Mouse (Mus musculus): ENCODE results near the gene Rbm5.
A peak's percentile ranks its signal among the peaks of the same experiment; 100 is the strongest.

Rbm5 gene

DNA sequence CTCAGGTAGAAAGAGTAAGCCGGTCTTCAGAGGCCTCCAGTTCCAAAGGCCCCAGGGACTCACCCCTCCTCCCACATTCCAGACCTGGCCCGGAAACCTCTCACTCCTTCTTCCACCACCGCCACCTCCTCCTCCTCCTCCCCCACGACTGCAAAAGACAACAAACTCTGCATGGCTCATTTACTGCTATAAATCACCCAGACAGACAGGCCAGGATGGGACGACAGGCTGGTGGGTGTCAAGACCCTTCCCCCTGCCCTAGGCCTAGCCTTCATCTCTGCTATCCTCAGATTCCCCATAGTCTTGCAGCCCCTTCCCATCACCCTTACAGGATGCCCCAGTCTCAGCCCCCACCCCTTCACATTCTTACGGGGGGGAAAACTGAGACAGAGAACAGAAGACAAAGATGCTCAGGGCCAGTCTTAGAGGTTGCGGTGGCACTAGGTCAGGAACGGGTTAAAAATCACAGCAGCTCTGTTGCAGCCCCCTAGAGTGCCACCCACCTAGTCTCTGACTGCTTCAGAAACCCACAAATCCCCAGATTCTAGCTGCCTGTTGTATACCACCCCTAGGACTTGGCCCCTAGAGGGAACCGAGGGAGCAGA lies 71.3 kb downstream of the Rbm5 start:
- peak; percentile 61 to 73 for DNase-seq

DNA sequence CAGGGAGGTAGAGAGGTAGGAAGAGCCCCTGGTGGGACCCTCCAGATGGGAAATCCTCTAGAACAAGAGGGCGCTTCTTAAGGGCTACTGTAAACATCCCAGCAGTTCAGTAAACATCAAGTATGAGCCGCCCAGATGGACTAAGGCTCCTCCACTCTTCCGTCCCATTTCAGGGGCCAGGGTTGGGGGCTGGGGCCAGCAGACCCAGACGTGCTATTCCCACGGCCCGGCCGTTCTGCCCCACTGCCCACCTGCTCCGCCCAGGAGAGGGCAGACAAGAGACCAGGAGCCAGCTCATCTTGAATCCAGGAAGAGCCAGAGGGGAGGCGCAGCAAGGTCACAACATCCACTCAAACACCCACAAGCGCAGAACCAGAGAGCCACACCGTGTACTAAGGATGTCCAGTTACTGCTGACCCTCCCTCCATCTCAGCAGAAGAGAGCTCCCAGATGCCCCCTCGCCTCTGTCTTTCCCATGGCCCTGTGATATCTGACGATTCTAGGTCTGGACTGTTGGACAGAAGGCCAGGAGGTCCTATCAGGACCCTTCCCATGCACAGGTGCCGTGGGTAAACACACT lies 72.1 kb downstream of the Rbm5 start:
- DNase-seq: peak; percentile 53 to 72

DNA sequence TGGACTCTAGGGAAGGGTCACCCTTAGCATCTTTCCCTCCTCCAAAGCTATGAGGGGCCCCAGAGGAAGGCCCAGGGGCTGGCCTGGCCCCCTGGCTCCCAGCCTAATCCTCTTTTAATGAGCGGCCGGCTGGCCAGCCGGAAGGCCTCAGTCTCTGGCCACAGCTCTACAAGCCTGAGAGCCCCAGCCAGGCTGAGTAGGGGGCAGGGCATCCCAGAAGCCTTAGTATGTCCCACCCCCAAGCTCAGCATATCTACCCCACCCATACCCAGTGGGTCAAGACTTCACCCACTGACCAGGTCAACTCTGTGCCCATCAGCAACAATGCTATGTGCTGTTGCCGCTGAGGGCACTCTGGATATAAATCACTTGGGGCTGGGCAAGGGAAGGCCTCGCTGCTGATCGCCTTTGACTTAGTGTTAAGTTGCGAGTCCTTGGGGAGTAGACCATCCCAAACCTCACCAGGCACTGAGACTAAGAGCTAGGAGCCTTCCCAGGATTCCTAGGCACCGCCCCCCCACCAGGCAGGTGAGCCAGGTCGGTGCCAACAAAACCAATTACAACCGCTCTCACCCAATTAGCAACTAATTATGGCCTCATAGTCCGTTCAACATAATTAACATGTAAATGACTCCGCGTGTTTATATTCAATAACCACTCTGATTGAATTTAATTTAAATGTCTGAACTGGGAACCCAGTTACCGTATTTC lies 72.8 kb downstream of the Rbm5 start:
- no peak for DNase-seq

DNA sequence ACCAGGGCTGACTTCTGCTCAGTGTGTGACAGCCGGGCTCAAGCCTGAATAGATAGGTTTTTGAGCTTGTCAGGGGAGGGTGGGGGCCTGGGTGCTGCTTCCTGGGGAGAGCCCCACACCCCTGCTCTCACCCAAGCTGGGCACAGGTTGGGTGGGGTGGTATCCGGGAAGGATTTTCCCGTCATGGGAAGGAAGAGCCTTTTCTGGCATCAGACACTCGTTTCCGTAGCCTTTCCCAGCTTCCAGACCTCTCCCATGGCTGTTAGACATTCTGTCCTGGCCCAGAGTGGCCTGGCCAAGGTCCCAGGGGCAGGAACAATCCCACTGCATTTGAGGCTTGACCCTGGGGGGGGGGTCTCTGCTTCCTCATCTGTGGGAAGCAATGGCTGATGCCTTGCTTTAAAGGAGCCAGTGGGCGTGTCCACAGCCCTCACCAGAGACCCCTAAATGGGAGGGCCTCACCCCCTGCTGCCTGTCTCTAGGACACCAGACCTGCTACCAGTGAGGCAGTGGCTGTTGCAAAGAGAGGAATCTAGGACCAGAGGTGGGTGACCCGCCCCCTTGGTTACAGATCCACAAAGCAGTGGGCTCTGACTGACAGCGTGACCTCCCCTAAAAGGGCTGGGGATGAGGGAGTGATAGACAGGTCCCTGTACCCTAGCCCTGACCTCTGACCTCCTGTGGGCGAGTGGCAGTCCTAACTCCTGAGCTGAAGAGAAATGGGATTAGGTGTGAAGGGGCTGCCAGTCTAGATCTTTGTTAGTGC lies 73.8 kb downstream of the Rbm5 start:
- peak; percentile 74 to 82 for DNase-seq

DNA sequence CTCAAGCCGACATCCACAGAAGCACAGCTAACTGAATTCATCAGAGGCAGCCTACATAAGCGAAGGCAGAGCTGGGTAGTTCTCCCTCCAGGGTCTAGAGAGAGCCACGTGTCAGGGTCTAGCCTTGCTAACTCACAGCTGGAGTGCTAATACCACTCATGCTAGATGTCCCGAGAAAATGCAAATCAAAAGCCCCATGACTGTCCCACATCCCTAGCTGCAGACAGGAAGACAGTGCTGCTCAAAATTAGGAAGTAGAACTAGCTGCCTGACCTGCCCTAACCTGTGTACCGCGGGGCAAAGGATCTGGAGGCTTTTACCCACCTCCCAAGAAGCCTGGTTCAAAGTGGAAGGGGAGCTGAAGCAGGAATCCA lies 74.7 kb downstream of the Rbm5 start:
- DNase-seq: no peak

DNA sequence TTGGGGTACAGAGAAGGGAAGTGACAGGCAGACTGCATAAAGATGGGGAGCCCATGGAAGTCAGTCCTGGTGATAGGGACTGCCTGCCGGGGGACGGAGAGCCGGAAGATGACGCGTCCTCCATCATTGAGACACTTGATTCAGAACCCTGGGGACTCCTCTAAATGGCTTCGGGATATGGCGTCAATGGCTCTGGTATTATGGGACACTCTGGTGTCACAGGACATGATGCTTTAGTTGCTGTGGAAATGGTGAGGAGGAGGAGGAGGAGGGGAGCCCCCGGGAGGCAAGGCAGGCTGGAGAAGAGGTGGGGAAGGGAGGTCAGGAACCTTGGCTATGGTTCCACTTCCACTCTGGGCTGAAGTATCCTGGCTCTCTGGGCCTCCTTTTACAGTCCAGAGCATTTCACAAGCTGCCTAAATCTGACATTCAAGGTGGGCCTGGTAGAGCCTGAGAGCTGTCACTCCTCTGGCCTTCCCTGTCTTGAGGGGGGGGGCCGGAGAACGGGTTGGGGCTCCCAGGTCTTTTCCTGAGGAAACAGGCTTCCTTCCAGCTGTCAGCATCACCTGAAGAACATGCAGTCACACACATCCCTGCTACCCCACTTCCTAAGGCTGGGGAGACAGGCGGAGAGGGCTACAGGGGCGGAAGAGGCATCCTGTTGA lies 75.2 kb downstream of the Rbm5 start:
- no peak for DNase-seq

DNA sequence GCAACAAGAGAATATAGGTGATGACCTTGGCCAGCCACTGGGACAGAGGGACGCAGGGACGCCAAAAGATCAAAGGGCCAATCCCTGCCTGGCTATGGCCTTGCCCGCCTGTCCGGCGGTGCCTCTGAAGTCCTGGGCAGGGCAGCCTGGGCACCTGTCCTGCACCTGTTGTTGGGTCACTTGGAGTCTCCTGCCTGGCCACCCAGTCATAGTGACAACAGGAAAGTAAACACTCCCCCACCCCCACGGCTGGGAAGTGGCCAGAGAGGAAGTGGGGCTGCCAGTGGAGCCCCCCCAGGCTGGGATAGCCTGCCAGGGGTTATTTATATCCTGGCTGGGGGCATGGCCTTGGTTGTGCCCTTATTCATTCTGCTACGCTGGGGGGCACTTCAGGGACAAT lies 76.2 kb downstream of the Rbm5 start:
- DNase-seq: peak; percentile 66 to 75

DNA sequence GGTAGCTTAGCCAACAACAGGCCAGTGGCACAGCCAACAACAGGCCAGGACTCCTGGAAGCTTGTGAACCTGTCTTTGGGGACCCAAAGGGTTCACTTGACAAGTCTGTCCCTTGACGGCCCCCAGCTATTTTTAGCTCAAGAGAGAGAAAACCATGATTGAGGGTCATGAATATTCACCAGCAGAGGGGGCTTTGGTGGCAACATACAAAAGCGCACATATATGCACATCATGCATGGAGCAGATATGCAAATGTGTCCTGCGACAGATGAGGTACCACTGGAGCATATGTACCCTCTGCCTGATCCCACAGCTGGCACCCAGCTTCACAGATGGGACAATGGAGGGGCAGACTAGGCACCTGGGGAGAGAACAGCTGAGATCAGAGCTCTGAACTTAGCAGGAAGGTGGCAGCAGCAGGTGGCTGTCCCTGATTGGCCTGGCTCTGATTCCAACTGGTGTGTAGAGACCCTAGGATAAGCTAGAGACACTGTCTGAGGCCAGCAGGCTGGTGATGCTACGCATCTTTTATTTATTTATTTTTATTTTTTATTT lies 77.3 kb downstream of the Rbm5 start:
- DNase-seq: no peak

DNA sequence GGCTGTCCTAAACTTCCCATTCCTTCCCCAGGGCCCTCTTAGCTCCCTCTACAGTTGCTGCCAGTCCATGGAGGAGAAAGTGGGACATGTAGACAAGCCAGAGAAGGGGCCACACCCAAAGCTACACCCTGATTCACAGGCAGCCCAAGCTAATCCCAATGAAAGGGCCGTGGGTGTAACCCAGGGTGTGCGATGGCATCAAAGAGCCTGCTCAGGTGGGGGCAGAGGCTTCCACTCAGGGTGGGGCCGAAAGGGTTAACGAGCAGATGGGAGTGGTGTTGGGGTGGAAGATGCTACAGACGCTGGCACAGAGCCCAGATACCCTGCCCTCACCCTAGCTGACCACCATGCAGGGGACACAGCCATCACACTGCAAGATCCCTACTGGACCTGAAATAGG lies 78.0 kb downstream of the Rbm5 start:
- no peak for DNase-seq

DNA sequence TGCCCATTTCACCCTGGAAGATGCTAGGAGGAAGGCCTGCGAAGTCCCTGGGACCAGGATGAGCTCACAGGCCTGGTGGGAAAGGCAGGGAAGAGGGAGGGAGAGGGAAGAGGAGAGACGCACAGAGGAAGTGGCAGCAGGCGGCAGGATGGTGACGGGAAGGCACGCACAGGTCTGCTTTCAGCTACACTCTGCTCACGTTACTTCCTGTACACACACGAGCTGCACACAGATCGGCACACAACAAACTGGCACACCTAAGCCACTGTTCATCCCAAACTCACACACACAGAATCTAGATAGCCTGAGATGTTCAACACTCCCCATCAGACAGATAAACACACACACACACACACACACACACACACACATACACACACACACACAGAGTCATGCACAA lies 80.4 kb downstream of the Rbm5 start:
- DNase-seq: no peak

Measured in lung, adult 18-20 months (tissue).